Mouse (Mus musculus): ENCODE data around the gene Rhobtb3. TPM values are rescaled to one million over a fixed set of nuclear protein-coding genes. Genes with fewer than 3 reads are reported as not detected.

Rhobtb3 gene
- polyA plus RNA-seq (2015; fragmentation: Nextera tagmentation; extraction: Ambion mirVana): 19.2 and 22.3 TPM in 2 replicates

DNA sequence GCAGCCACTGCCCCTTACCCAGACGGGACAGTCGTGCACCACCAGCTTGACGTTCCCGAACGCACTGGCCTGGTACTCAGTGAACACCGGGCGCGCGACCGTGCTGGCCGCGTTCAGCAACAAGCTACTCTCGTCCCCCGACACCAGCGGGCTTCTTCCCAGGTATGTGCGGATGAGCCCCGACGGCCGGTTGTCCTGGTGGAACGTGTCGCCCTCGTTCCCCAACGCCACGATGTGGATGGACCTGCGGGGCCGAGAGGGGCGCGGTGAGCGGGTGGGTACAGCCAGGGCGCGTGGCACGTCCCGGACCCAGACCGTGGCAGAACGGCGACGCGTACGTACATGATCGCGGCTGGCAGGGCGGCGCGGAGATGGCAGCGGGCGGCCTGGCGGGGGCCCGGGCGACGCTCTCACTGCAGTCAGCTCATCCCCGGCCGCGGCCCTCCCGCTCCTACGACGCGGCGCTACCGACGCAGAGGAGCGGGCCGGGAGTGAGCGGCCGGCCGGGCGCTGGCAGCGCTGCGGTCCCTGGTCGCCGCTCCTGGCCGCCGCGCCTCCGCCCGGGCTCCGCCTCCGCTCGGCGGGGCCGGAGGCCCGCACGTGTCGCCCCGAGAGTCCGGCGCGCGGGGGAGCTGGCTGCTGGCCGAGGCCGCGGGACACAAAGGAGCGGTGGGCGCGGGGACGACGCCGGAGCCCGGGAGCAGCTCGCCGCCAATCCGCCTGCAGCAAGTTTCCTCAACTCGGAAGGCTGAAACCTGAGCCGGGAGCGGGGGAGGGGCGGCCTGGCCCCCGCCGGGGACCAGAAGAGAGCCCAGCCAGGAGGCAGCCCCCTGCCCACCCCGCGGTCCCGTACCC is at the start of gene Rhobtb3:
TSS of gene Rhobtb3 (minus strand) at position 737 of the 855 bp plus-strand sequence.
- H3K4me2 ChIP-seq (ENCODE audit: low read length): peak within 1 kb of the TSS; percentile 58
- peak within 1 kb of the TSS; percentile 97 for H3K27ac ChIP-seq (ENCODE audit: low read length)
- peak within 1 kb of the TSS; percentile 90 for H3K9ac ChIP-seq (ENCODE audit: low read depth, low read length)
- peaks cover 21% of the 10 kb centered on the region for H3K4me1 ChIP-seq (ENCODE audit: control insufficient read depth, insufficient read depth, low read length)
- no peaks in the 10 kb centered on the region for H3K27me3 ChIP-seq (ENCODE audit: control insufficient read depth, insufficient read depth, low read depth, low read length)
- H3K4me3 ChIP-seq (ENCODE audit: low read depth, low read length): peak within 1 kb of the TSS; percentile 70
- peaks cover 4% of the 10 kb centered on the region for H3K36me3 ChIP-seq (ENCODE audit: control insufficient read depth, insufficient read depth, low read length)
- H3K9me3 ChIP-seq (replicated peaks; ENCODE audit: control insufficient read depth, low read length, poor library complexity, severe bottlenecking): no peaks in the 10 kb centered on the region
- peak; percentile 92 for ATAC-seq
- under 1% methylated on average over 84 of the region's 110 CpGs for WGBS

DNA sequence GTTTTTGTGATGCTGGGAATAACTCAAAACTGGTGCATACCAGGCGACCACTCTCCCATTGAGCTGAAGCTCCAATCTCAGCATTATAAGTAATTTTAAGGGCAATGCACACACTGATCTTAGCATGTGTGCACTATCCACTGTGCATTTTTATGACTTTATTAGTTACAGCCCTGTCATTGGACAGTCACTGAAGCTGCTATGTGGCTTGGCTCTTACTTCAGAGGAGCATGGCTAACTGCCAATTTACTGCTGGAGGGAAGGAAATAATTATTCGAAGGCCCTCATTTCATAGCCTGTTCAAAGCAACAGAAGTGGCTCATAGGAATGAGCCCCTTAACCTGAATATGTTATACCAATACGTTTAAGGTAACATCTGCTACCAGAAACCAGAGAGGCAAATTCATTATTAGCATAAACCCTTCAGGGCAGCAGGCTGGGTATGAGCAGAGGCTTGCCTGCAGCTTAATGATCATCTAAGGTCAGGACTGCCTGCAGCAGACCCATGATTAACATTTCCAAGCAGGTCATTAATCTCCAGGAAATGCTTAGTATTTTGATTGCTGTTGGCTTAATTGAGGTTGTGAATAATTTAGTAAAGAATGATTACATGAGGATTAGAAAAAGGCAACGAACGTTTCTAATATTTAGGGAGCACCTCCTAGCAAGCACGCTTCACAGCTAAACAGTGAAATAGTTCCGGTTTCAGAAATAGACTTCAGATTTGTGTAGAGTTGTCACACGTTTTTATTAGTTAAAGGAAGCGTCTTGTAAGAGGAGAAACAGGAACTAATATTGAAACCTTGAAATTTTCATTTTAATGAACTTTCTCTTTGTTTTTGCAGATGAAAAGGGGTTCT is 48.7 kb upstream of the Rhobtb3 start:
- H3K9me3 ChIP-seq (replicated peaks; ENCODE audit: control insufficient read depth, low read length, poor library complexity, severe bottlenecking): peaks cover 8% of the 10 kb centered on the region; the same call in 1 of the 2 replicates
- no peak overlapping the region for H3K4me2 ChIP-seq (ENCODE audit: low read length)
- WGBS: 23% methylated on average over 9 of the region's 9 CpGs
- peak; percentile 96 for ATAC-seq
- H3K27me3 ChIP-seq (ENCODE audit: control insufficient read depth, insufficient read depth, low read depth, low read length): no peaks in the 10 kb centered on the region
- 0 out of 2 replicates have a peak, but pooled peaks cover 2% of the 10 kb centered on the region for H3K36me3 ChIP-seq (ENCODE audit: control insufficient read depth, insufficient read depth, low read length)
- H3K27ac ChIP-seq (ENCODE audit: low read length): peak overlapping the region; percentile 50
- H3K9ac ChIP-seq (ENCODE audit: low read depth, low read length): no peak overlapping the region
- no peak overlapping the region for H3K4me3 ChIP-seq (ENCODE audit: low read depth, low read length)
- H3K4me1 ChIP-seq (ENCODE audit: control insufficient read depth, insufficient read depth, low read length): 0 out of 2 replicates have a peak, but pooled peaks cover 3% of the 10 kb centered on the region

DNA sequence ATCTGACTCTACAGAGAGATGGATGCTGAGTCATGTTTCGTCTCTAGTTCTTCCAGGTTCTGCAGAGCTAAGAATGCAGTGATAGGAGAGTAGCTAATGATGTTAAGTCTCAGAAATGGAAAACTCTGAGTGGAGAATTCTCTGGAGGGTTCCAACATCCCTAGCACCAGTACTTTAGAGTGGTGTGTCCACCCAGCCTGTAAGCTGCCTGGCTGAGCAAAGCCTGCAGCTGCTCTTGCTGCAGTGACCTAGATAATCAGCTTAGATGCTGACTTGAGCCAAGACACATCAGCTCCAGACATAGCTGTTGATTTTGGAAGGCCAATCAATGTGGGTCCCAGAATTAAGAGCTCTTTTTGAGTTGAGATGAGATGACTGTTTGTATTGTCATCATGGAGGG is 44.4 kb upstream of the Rhobtb3 start:
- Histone ChIP-seq H3K9ac (ENCODE audit: low read depth, low read length) (no peak overlapping the region), H3K9me3 (replicated peaks; ENCODE audit: control insufficient read depth, low read length, poor library complexity, severe bottlenecking) (no peaks in the 10 kb centered on the region), H3K36me3 (ENCODE audit: control insufficient read depth, insufficient read depth, low read length) (no peaks in the 10 kb centered on the region), H3K27ac (ENCODE audit: low read length) (no peak overlapping the region), H3K4me3 (ENCODE audit: low read depth, low read length) (no peak overlapping the region), H3K4me2 (ENCODE audit: low read length) (no peak overlapping the region), H3K27me3 (ENCODE audit: control insufficient read depth, insufficient read depth, low read depth, low read length) (no peaks in the 10 kb centered on the region), H3K4me1 (ENCODE audit: control insufficient read depth, insufficient read depth, low read length) (0 out of 2 replicates have a peak, but pooled peaks cover 3% of the 10 kb centered on the region)
- ATAC-seq: no peak
- WGBS: 85% methylated on average over 1 of the region's 1 CpGs

DNA sequence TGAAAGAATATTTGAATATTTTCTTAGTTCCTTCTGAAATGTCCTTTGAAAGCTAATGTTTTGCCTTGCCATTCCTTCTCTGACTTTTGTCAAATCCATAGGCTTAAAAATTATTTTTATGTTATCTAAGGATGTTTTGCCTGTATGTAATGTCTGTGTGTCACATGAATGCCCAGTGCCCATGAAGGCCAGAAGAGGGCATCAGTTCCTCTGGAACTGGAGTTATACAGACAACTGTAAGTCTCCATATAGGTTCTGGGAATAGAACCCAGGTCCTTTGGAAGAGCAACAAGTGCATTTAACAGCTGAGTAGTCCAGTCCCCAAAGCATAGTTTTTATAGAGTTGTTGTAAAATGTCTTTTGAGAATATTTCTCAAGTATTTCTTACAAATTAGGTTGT is 38.2 kb upstream of the Rhobtb3 start:
- ATAC-seq: no peak
- H3K9ac ChIP-seq (ENCODE audit: low read depth, low read length): no peak overlapping the region
- H3K27ac ChIP-seq (ENCODE audit: low read length): no peak overlapping the region
- H3K4me3 ChIP-seq (ENCODE audit: low read depth, low read length): no peak overlapping the region
- no peaks in the 10 kb centered on the region for H3K4me1 ChIP-seq (ENCODE audit: control insufficient read depth, insufficient read depth, low read length)
- H3K4me2 ChIP-seq (ENCODE audit: low read length): no peak overlapping the region
- H3K27me3 ChIP-seq (ENCODE audit: control insufficient read depth, insufficient read depth, low read depth, low read length): no peaks in the 10 kb centered on the region
- no peaks in the 10 kb centered on the region for H3K36me3 ChIP-seq (ENCODE audit: control insufficient read depth, insufficient read depth, low read length)
- no peaks in the 10 kb centered on the region for H3K9me3 ChIP-seq (replicated peaks; ENCODE audit: control insufficient read depth, low read length, poor library complexity, severe bottlenecking)

DNA sequence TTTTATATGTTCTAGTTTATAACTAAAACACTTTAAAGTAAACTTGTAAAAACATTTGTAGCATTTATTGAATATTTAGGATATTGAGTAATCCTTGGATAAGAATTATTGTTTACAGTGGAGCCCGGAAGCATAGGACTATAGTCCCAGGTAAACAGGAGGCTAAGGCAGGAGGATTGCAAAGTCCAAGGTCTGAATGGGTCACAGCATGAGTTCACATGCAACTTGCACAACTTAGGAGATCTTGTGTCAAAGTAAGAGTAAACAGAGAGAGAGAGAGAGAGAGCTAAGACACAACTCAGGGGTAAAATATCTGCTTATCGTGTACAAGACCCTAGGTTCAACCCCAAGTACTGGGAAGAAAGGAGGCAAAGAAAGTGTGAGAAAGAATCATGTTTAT is 32.9 kb upstream of the Rhobtb3 start:
- Histone ChIP-seq H3K4me3 (ENCODE audit: low read depth, low read length) (no peak overlapping the region), H3K4me2 (ENCODE audit: low read length) (no peak overlapping the region), H3K27ac (ENCODE audit: low read length) (no peak overlapping the region), H3K9ac (ENCODE audit: low read depth, low read length) (no peak overlapping the region), H3K9me3 (replicated peaks; ENCODE audit: control insufficient read depth, low read length, poor library complexity, severe bottlenecking) (no peaks in the 10 kb centered on the region), H3K27me3 (ENCODE audit: control insufficient read depth, insufficient read depth, low read depth, low read length) (no peaks in the 10 kb centered on the region), H3K36me3 (ENCODE audit: control insufficient read depth, insufficient read depth, low read length) (no peaks in the 10 kb centered on the region), H3K4me1 (ENCODE audit: control insufficient read depth, insufficient read depth, low read length) (no peaks in the 10 kb centered on the region)
- 95% methylated on average over 2 of the region's 2 CpGs for WGBS
- ATAC-seq: no peak

DNA sequence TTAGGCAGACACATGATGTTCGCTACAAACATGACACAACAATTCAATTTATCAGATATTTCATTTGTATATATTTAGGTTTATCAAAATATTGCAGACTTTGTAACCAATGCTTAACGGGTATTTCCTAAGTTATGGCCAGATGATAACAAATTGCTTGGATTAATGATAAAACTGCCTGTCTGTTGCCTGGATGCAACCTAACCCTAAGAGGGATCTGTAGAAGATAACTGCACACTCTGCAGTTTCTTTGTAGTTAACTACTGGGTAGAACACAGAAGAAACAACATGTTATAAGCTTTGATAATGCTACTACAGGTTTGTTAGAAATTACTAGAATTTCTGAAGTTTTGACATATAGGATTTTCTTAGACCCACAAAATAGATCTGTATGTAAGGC is 32.5 kb upstream of the Rhobtb3 start:
- Histone ChIP-seq H3K4me3 (ENCODE audit: low read depth, low read length) (no peak overlapping the region), H3K27me3 (ENCODE audit: control insufficient read depth, insufficient read depth, low read depth, low read length) (no peaks in the 10 kb centered on the region), H3K4me2 (ENCODE audit: low read length) (no peak overlapping the region), H3K36me3 (ENCODE audit: control insufficient read depth, insufficient read depth, low read length) (no peaks in the 10 kb centered on the region), H3K27ac (ENCODE audit: low read length) (no peak overlapping the region), H3K4me1 (ENCODE audit: control insufficient read depth, insufficient read depth, low read length) (no peaks in the 10 kb centered on the region), H3K9me3 (replicated peaks; ENCODE audit: control insufficient read depth, low read length, poor library complexity, severe bottlenecking) (no peaks in the 10 kb centered on the region), H3K9ac (ENCODE audit: low read depth, low read length) (no peak overlapping the region)
- ATAC-seq: no peak
- 99% methylated on average over 2 of the region's 2 CpGs for WGBS

DNA sequence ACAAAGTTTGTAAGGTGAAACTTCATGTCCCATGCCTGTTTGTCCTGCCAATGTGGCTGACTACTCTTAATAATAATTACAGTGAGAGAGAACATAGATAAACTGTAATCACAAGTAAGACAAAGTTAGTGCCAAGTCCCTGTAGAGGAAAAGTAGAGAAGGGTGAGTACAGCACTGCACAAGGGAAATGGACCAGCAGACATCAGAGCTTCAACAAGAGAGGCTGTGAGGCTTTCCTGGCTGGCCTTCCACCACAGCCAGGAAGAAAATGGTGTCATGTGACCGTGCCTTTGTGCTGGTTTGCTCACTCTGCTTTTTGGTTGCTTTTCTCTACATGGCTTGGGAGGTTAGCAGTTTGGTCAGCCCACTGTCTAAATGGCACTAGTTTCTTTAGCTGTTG is 31.9 kb upstream of the Rhobtb3 start:
- no peaks in the 10 kb centered on the region for H3K4me1 ChIP-seq (ENCODE audit: control insufficient read depth, insufficient read depth, low read length)
- no peak overlapping the region for H3K27ac ChIP-seq (ENCODE audit: low read length)
- no peak for ATAC-seq
- H3K9me3 ChIP-seq (replicated peaks; ENCODE audit: control insufficient read depth, low read length, poor library complexity, severe bottlenecking): no peaks in the 10 kb centered on the region
- WGBS: 52% methylated on average over 1 of the region's 1 CpGs
- H3K4me2 ChIP-seq (ENCODE audit: low read length): no peak overlapping the region
- no peaks in the 10 kb centered on the region for H3K36me3 ChIP-seq (ENCODE audit: control insufficient read depth, insufficient read depth, low read length)
- H3K9ac ChIP-seq (ENCODE audit: low read depth, low read length): no peak overlapping the region
- no peaks in the 10 kb centered on the region for H3K27me3 ChIP-seq (ENCODE audit: control insufficient read depth, insufficient read depth, low read depth, low read length)
- no peak overlapping the region for H3K4me3 ChIP-seq (ENCODE audit: low read depth, low read length)

DNA sequence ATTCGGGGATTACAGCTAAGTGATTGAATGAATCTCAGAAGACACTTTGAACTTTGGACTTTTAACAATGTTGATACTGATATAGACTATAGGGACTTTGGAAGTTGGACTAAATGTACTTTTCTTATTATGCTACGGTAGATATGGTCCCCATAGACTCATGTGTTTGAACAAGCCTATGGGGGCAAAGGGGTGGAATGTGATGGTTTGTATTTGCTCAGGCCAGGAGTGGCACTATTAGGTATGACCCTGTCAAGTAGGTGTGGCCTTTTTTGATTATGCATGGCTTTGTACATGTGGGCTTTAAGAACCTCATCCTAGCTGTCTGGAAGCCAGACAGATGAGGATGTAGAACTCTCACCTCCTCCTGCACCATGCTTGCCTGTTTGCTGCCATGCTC is 30.8 kb upstream of the Rhobtb3 start:
- 91% methylated on average over 2 of the region's 2 CpGs for WGBS
- H3K4me3 ChIP-seq (ENCODE audit: low read depth, low read length): no peak overlapping the region
- ATAC-seq: no peak
- no peak overlapping the region for H3K4me2 ChIP-seq (ENCODE audit: low read length)
- no peaks in the 10 kb centered on the region for H3K4me1 ChIP-seq (ENCODE audit: control insufficient read depth, insufficient read depth, low read length)
- H3K9me3 ChIP-seq (replicated peaks; ENCODE audit: control insufficient read depth, low read length, poor library complexity, severe bottlenecking): no peaks in the 10 kb centered on the region
- H3K27me3 ChIP-seq (ENCODE audit: control insufficient read depth, insufficient read depth, low read depth, low read length): no peaks in the 10 kb centered on the region
- H3K9ac ChIP-seq (ENCODE audit: low read depth, low read length): no peak overlapping the region
- H3K27ac ChIP-seq (ENCODE audit: low read length): no peak overlapping the region
- no peaks in the 10 kb centered on the region for H3K36me3 ChIP-seq (ENCODE audit: control insufficient read depth, insufficient read depth, low read length)

DNA sequence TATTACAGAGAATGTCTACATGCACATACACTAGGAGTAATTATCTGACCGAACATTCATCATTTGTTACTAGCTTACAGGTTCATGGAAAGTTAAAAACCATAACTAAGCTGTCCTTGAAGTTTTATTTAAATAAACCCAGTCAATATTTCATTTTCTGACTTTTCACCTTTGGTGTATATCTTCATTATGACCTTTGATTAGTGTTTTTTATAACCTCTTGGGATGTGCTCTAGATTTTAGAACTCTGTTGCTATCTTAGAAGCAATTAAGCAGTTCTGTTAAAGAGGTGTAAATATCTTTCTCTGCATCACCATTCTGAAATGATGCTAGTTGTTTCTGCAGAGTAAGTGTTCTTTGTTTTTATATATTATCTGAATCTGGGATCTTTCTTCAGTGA is 23.1 kb upstream of the Rhobtb3 start, which contains the start of gene Spata9:
TSS of gene Spata9 (plus strand) at position 301 of the 400 bp plus-strand sequence.
- Histone ChIP-seq H3K27ac (ENCODE audit: low read length) (no peak within 1 kb of the TSS), H3K27me3 (ENCODE audit: control insufficient read depth, insufficient read depth, low read depth, low read length) (no peaks in the 10 kb centered on the region), H3K36me3 (ENCODE audit: control insufficient read depth, insufficient read depth, low read length) (no peaks in the 10 kb centered on the region), H3K4me3 (ENCODE audit: low read depth, low read length) (no peak within 1 kb of the TSS), H3K4me2 (ENCODE audit: low read length) (no peak within 1 kb of the TSS), H3K4me1 (ENCODE audit: control insufficient read depth, insufficient read depth, low read length) (no peaks in the 10 kb centered on the region), H3K9me3 (replicated peaks; ENCODE audit: control insufficient read depth, low read length, poor library complexity, severe bottlenecking) (peaks cover 5% of the 10 kb centered on the region; the same call in 1 of the 2 replicates), H3K9ac (ENCODE audit: low read depth, low read length) (no peak within 1 kb of the TSS)
- WGBS: 86% methylated on average over 1 of the region's 1 CpGs
- ATAC-seq: no peak
